Mouse (Mus musculus): ENCODE measurements around the gene Arpc2. TPM values are rescaled to one million over a fixed set of nuclear protein-coding genes. Genes with fewer than 3 reads are reported as not detected.

Gene Arpc2
- total and polyA plus RNA-seq, 3 experiments = 234 to 522 (median 455) TPM

DNA sequence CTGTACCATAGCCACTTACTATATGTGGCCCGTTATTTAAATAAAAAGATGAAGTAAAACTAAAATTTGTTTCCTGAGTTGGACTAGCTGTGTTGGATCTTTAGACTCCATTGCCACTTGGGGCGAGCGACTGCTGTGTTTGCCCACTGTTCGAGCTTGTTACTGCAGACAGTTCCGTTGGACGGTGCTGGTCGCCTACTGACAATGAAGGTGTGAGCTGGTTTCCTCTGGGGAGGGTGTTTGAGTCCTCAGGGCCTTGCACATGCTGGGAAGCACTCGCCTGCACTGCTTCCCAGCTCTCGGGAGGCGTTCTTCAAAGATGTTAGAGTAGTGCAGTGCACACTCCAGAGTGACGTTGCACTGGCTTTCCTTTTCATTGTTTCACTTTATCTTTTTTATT lies 3.7 kb downstream of the Arpc2 start:
- TF ChIP-seq ZMIZ1 (IDR thresholded peaks at IDR 0.05; ENCODE audit: low read depth, low read length) = no peak
- TF ChIP-seq ZC3H11A (IDR thresholded peaks at IDR 0.05; ENCODE audit: low read depth, low read length) = no peak
- TF ChIP-seq MYC (IDR thresholded peaks at IDR 0.05; ENCODE audit: low read depth, low read length) = no peak
- TF ChIP-seq GABPA (IDR thresholded peaks at IDR 0.05; ENCODE audit: insufficient replicate concordance, low read depth, low read length) = no peak
- 0 out of 4 replicates have a peak, but pooled peaks of 1 of the 2 experiments have one; percentile 1 for TF ChIP-seq CTCF (conservative IDR thresholded peaks at IDR 0.05 in 1 of 2, IDR thresholded peaks at IDR 0.05 in 1 of 2; ENCODE audit: low read depth in 2 of 2, low read length in 2 of 2)
- no peak for DNase-seq (ENCODE audit: extremely low read depth)
- Histone ChIP-seq H3K4me3 (replicated peaks in 1 of 3; ENCODE audit: low read depth in 2 of 3, low read length in 2 of 3, poor library complexity in 1 of 3) (peak overlapping the region; percentile 63 to 97 (median 94)), H3K27ac (ENCODE audit: insufficient read depth, low read depth) (peak overlapping the region; percentile 37), H3K79me2 (replicated peaks; ENCODE audit: control insufficient read depth, extremely low read depth, insufficient read depth, poor library complexity, severe bottlenecking) (peaks cover 81% of the 10 kb centered on the region), H3K4me2 (ENCODE audit: insufficient read depth, low read depth, poor library complexity, severe bottlenecking) (peak overlapping the region; percentile 99), H3K36me3 (replicated peaks in 1 of 2; ENCODE audit: control insufficient read depth in 1 of 2, insufficient read depth in 1 of 2, low read length in 1 of 2) (peaks cover 3 to 41% of the 10 kb centered on the region in 2 experiments), H3K9me3 (replicated peaks; ENCODE audit: low read length) (no peaks in the 10 kb centered on the region), H3K9ac (ENCODE audit: insufficient read depth, low read depth) (peak overlapping the region; percentile 81; the same call in 1 of the 2 replicates), H3K4me1 (ENCODE audit: control insufficient read depth in 1 of 2, insufficient read depth in 2 of 2) (peaks cover 15 to 46% of the 10 kb centered on the region in 2 experiments), H3K27me3 (replicated peaks) (no peaks in the 10 kb centered on the region)
- dilution Hi-C loops (cut with MboI; ENCODE audit: extremely low pct_ligation_motif_present, extremely low pct_unique_long_range_greater_than_20kb, low sequenced_read_pairs) (no loop called here), in situ Hi-C loops (cut with MboI; ENCODE audit: low pct_ligation_motif_present, low pct_unique_long_range_greater_than_20kb, low sequenced_read_pairs) (no loop called here)

DNA sequence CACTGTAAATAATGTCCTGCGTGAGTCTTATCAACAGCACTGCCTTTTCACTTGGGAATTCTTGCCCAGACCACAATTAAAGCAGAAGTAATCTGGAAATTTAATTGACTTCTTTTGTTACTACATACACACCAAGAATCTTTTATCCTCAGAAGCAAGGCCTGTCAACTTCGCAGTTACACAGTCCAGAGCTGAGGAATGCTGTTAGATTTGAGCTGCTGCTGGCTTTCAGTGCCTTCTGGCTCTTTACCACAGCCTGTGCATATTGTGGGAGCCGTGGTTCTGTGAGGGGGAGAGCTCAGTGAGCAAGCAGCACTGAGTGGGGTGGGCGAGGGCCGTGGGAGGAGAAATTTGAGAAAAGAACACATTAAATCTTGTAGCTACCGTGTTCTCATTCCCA lies 4.4 kb downstream of the Arpc2 start:
- H3K36me3 ChIP-seq (replicated peaks in 1 of 2; ENCODE audit: control insufficient read depth in 1 of 2, insufficient read depth in 1 of 2, low read length in 1 of 2) = peaks cover 3 to 42% of the 10 kb centered on the region in 2 experiments
- peaks cover 17 to 53% of the 10 kb centered on the region in 2 experiments for H3K4me1 ChIP-seq (ENCODE audit: control insufficient read depth in 1 of 2, insufficient read depth in 2 of 2)
- H3K27me3 ChIP-seq (replicated peaks) = no peaks in the 10 kb centered on the region
- no peak for DNase-seq (ENCODE audit: extremely low read depth)
- H3K4me3 ChIP-seq (replicated peaks in 1 of 3; ENCODE audit: low read depth in 2 of 3, low read length in 2 of 3, poor library complexity in 1 of 3) = no peak overlapping the region
- H3K9me3 ChIP-seq (replicated peaks; ENCODE audit: low read length) = no peaks in the 10 kb centered on the region
- peak overlapping the region; percentile 52; the same call in 1 of the 2 replicates for H3K4me2 ChIP-seq (ENCODE audit: insufficient read depth, low read depth, poor library complexity, severe bottlenecking)
- in situ Hi-C loops (cut with MboI; ENCODE audit: low pct_ligation_motif_present, low pct_unique_long_range_greater_than_20kb, low sequenced_read_pairs) (no loop called here), dilution Hi-C loops (cut with MboI; ENCODE audit: extremely low pct_ligation_motif_present, extremely low pct_unique_long_range_greater_than_20kb, low sequenced_read_pairs) (no loop called here)
- H3K9ac ChIP-seq (ENCODE audit: insufficient read depth, low read depth) = no peak overlapping the region
- no peak for TF ChIP-seq NRF1 (IDR thresholded peaks at IDR 0.05; ENCODE audit: low read depth, low read length)
- no peak for TF ChIP-seq RAD21 (IDR thresholded peaks at IDR 0.05; ENCODE audit: low read depth, low read length)
- TF ChIP-seq ETS1 (conservative IDR thresholded peaks at IDR 0.05; ENCODE audit: low read depth, low read length) = no peak
- TF ChIP-seq ZMIZ1 (IDR thresholded peaks at IDR 0.05; ENCODE audit: low read depth, low read length) = no peak
- TF ChIP-seq CHD1 (IDR thresholded peaks at IDR 0.05; ENCODE audit: low read depth, low read length) = no peak
- TF ChIP-seq TCF12 (IDR thresholded peaks at IDR 0.05; ENCODE audit: low read depth, low read length) = no peak
- TF ChIP-seq EP300 (IDR thresholded peaks at IDR 0.05; ENCODE audit: low read length) = no peak
- no peak for TF ChIP-seq JUND (conservative IDR thresholded peaks at IDR 0.05; ENCODE audit: low read depth, low read length)
- TF ChIP-seq ELF1 (IDR thresholded peaks at IDR 0.05; ENCODE audit: low read depth, low read length) = no peak
- no peak for TF ChIP-seq ZC3H11A (IDR thresholded peaks at IDR 0.05; ENCODE audit: low read depth, low read length)
- TF ChIP-seq RCOR1 (conservative IDR thresholded peaks at IDR 0.05; ENCODE audit: low read depth, low read length) = no peak
- no peak for TF ChIP-seq ZKSCAN1 (IDR thresholded peaks at IDR 0.05; ENCODE audit: borderline replicate concordance, low read depth, low read length)
- TF ChIP-seq MAFK (IDR thresholded peaks at IDR 0.05; ENCODE audit: insufficient replicate concordance, low read length) = no peak
- H3K79me2 ChIP-seq (replicated peaks; ENCODE audit: control insufficient read depth, extremely low read depth, insufficient read depth, poor library complexity, severe bottlenecking) = peaks cover 88% of the 10 kb centered on the region
- H3K27ac ChIP-seq (ENCODE audit: insufficient read depth, low read depth) = no peak overlapping the region
